Comparison of ENCODE assay signal across 8 mouse cellular contexts in genomic region chr8:71370711-71371235, GRCm38 (mm10). TPM values are rescaled to one million over a fixed set of nuclear protein-coding genes. Genes with fewer than 3 reads are reported as not detected.
DNase-seq lines count a peak whose midpoint lies in the region; ATAC-seq and TF ChIP-seq lines count a peak whose summit lies in the region.

No protein-coding gene starts in this region.

- H3K9ac ChIP-seq in lung, embryonic 14.5 days, result peak overlapping the region; percentile 39; the same call in 1 of the 2 replicates
- peak overlapping the region; percentile 77; the same call in 1 of the 2 replicates for H3K9ac ChIP-seq in hindbrain, embryonic 16.5 days (ENCODE audit: low read depth, low read length)
- peak overlapping the region; percentile 73 for H3K9ac ChIP-seq in neural tube, embryonic 13.5 days

- WGBS in lung, embryonic 14.5 days, result 19% methylated on average over 5 of the region's 5 CpGs
- WGBS in hindbrain, embryonic 16.5 days, result 23% methylated on average over 5 of the region's 5 CpGs
- 15% methylated on average over 5 of the region's 5 CpGs for WGBS in neural tube, embryonic 13.5 days

- H3K4me1 ChIP-seq in lung, embryonic 14.5 days (ENCODE audit: insufficient read depth), result 0 out of 2 replicates have a peak, but pooled peaks cover 4% of the 10 kb centered on the region
- H3K4me1 ChIP-seq in cortical plate, adult 2 months (ENCODE audit: control insufficient read depth, insufficient read depth, low read length), result no peaks in the 10 kb centered on the region; the same call in 1 of the 2 replicates
- peaks cover 16% of the 10 kb centered on the region for H3K4me1 ChIP-seq in hindbrain, embryonic 16.5 days (ENCODE audit: control insufficient read depth, insufficient read depth, low read depth, low read length)
- H3K4me1 ChIP-seq in neural tube, embryonic 13.5 days (replicated peaks), result peaks cover 44% of the 10 kb centered on the region

- H3K4me3 ChIP-seq in lung, embryonic 14.5 days (ENCODE audit: low read depth, low read length), result peak overlapping the region; percentile 63
- peak overlapping the region; percentile 61 for H3K4me3 ChIP-seq in cortical plate, adult 2 months (ENCODE audit: insufficient read depth, low read length)
- peak overlapping the region; percentile 77 for H3K4me3 ChIP-seq in hindbrain, embryonic 16.5 days (ENCODE audit: low read length)
- H3K4me3 ChIP-seq in neural tube, embryonic 13.5 days, result peak overlapping the region; percentile 72

- no peak for TF ChIP-seq POLR2A in cortical plate, adult 2 months (IDR thresholded peaks at IDR 0.05; ENCODE audit: extremely low read depth, insufficient read depth, low read length)

- H3K36me3 ChIP-seq in lung, embryonic 14.5 days (ENCODE audit: insufficient read depth), result peaks cover 51% of the 10 kb centered on the region
- H3K36me3 ChIP-seq in hindbrain, embryonic 16.5 days (ENCODE audit: control insufficient read depth, insufficient read depth, low read length), result peaks cover 19% of the 10 kb centered on the region
- H3K36me3 ChIP-seq in neural tube, embryonic 13.5 days, result peaks cover 37% of the 10 kb centered on the region

- no peak for TF ChIP-seq CTCF in lung, embryonic 14.5 days (IDR thresholded peaks at IDR 0.05; ENCODE audit: low read depth)
- TF ChIP-seq CTCF in cortical plate, adult 2 months (IDR thresholded peaks at IDR 0.05; ENCODE audit: extremely low read depth, insufficient read depth, low read length), result no peak

- DNase-seq in lung, embryonic 14.5 days, result no peak
- DNase-seq in lung, postnatal 14 days, result no peak
- DNase-seq in spleen, adult 18-20 months, result no peak
- no peak for DNase-seq in left cerebral cortex, postnatal 25 days (ENCODE audit: low spot score in 2 of 2)
- DNase-seq in kidney, postnatal 10 days, result no peak

- intact Hi-C loops in left cerebral cortex, postnatal 25 days (cut with DNase I), result loop anchor here (2.0 kb wide), 1 partner anchor 26 kb away; the partner anchor contains the start of gene Babam1

- ATAC-seq in lung, embryonic 14.5 days (ENCODE audit: insufficient read depth), result no peak
- ATAC-seq in hindbrain, embryonic 16.5 days, result no peak
- ATAC-seq in neural tube, embryonic 13.5 days (ENCODE audit: low read depth), result no peak

- peak overlapping the region; percentile 62 for H3K4me2 ChIP-seq in lung, embryonic 14.5 days
- peak overlapping the region; percentile 64 for H3K4me2 ChIP-seq in hindbrain, embryonic 16.5 days (ENCODE audit: low read length)
- peak overlapping the region; percentile 55 for H3K4me2 ChIP-seq in neural tube, embryonic 13.5 days

- no peaks in the 10 kb centered on the region for H3K9me3 ChIP-seq in lung, embryonic 14.5 days (ENCODE audit: low read depth, low read length)
- no peaks in the 10 kb centered on the region for H3K9me3 ChIP-seq in hindbrain, embryonic 16.5 days (ENCODE audit: control insufficient read depth, low read length)
- no peaks in the 10 kb centered on the region for H3K9me3 ChIP-seq in neural tube, embryonic 13.5 days

- no peaks in the 10 kb centered on the region for H3K27me3 ChIP-seq in lung, embryonic 14.5 days (ENCODE audit: insufficient read depth, low read length)
- no peaks in the 10 kb centered on the region for H3K27me3 ChIP-seq in hindbrain, embryonic 16.5 days (replicated peaks; ENCODE audit: control insufficient read depth, insufficient read depth, low read length)
- H3K27me3 ChIP-seq in neural tube, embryonic 13.5 days, result no peaks in the 10 kb centered on the region

- H3K27ac ChIP-seq in lung, embryonic 14.5 days (ENCODE audit: low read depth), result no peak overlapping the region
- no peak overlapping the region for H3K27ac ChIP-seq in cortical plate, adult 2 months (ENCODE audit: insufficient read depth, low read length)
- H3K27ac ChIP-seq in hindbrain, embryonic 16.5 days (ENCODE audit: low read depth, low read length), result peak overlapping the region; percentile 89; the same call in 1 of the 2 replicates
- peak overlapping the region; percentile 88 for H3K27ac ChIP-seq in neural tube, embryonic 13.5 days (replicated peaks)

RNA-seq across cellular contexts. Expression of gene Ocel1, which starts 0.3 kb away (rescaled TPM):
- 4.0 and 5.0 TPM in 2 replicates for polyA plus RNA-seq in lung, embryonic 14.5 days (2014; fragmentation: Nextera tagmentation; extraction: Ambion mirVana)
- 13.5 and 13.6 TPM in 2 replicates for polyA plus RNA-seq in cortical plate, adult 2 months (2012; rRNA removed)
- 5.5 and 6.3 TPM in 2 replicates for polyA plus RNA-seq in hindbrain, embryonic 16.5 days (2015; fragmentation: Nextera tagmentation; extraction: Ambion mirVana)
- polyA plus RNA-seq in neural tube, embryonic 13.5 days (2015; fragmentation: Nextera tagmentation; extraction: Ambion mirVana), result 4.3 and 6.0 TPM in 2 replicates
- total RNA-seq in left cerebral cortex, postnatal 25 days (2021), result 10 to 100 TPM; 14.8 to 18.6 TPM

RNA-seq across cellular contexts. Expression of gene Use1, which starts 4.1 kb away (rescaled TPM):
- polyA plus RNA-seq in lung, embryonic 14.5 days (2014; fragmentation: Nextera tagmentation; extraction: Ambion mirVana), result 83.2 and 85.6 TPM in 2 replicates
- 181 and 187 TPM in 2 replicates for polyA plus RNA-seq in cortical plate, adult 2 months (2012; rRNA removed)
- polyA plus RNA-seq in hindbrain, embryonic 16.5 days (2015; fragmentation: Nextera tagmentation; extraction: Ambion mirVana), result 115 and 120 TPM in 2 replicates
- 109 and 111 TPM in 2 replicates for polyA plus RNA-seq in neural tube, embryonic 13.5 days (2015; fragmentation: Nextera tagmentation; extraction: Ambion mirVana)
- 100 to 1,000 TPM in 1 of 2 experiments, 10 to 100 TPM in 1; 95.9 to 102 TPM for total RNA-seq in left cerebral cortex, postnatal 25 days (2021)

RNA-seq across cellular contexts. Expression of gene Nr2f6, which starts 11.0 kb away (rescaled TPM):
- polyA plus RNA-seq in lung, embryonic 14.5 days (2014; fragmentation: Nextera tagmentation; extraction: Ambion mirVana), result 94.7 and 102 TPM in 2 replicates
- polyA plus RNA-seq in cortical plate, adult 2 months (2012; rRNA removed), result 38.9 and 40.8 TPM in 2 replicates
- polyA plus RNA-seq in hindbrain, embryonic 16.5 days (2015; fragmentation: Nextera tagmentation; extraction: Ambion mirVana), result 20.7 and 23.6 TPM in 2 replicates
- 27.9 and 30.3 TPM in 2 replicates for polyA plus RNA-seq in neural tube, embryonic 13.5 days (2015; fragmentation: Nextera tagmentation; extraction: Ambion mirVana)
- 10 to 100 TPM; 37.6 to 43.0 TPM for total RNA-seq in left cerebral cortex, postnatal 25 days (2021)

RNA-seq across cellular contexts. Expression of gene Ushbp1, which starts 24.8 kb away (rescaled TPM):
- 20.5 and 20.6 TPM in 2 replicates for polyA plus RNA-seq in lung, embryonic 14.5 days (2014; fragmentation: Nextera tagmentation; extraction: Ambion mirVana)
- 9.0 and 10.9 TPM in 2 replicates for polyA plus RNA-seq in cortical plate, adult 2 months (2012; rRNA removed)
- 7.3 and 9.5 TPM in 2 replicates for polyA plus RNA-seq in hindbrain, embryonic 16.5 days (2015; fragmentation: Nextera tagmentation; extraction: Ambion mirVana)
- 6.1 and 7.3 TPM in 2 replicates for polyA plus RNA-seq in neural tube, embryonic 13.5 days (2015; fragmentation: Nextera tagmentation; extraction: Ambion mirVana)
- 1 to 10 TPM; 4.9 to 5.0 TPM for total RNA-seq in left cerebral cortex, postnatal 25 days (2021)

RNA-seq across cellular contexts. Expression of gene Babam1, which starts 25.9 kb away (rescaled TPM):
- polyA plus RNA-seq in lung, embryonic 14.5 days (2014; fragmentation: Nextera tagmentation; extraction: Ambion mirVana), result 108 and 114 TPM in 2 replicates
- 132 and 137 TPM in 2 replicates for polyA plus RNA-seq in cortical plate, adult 2 months (2012; rRNA removed)
- 97.3 and 101 TPM in 2 replicates for polyA plus RNA-seq in hindbrain, embryonic 16.5 days (2015; fragmentation: Nextera tagmentation; extraction: Ambion mirVana)
- polyA plus RNA-seq in neural tube, embryonic 13.5 days (2015; fragmentation: Nextera tagmentation; extraction: Ambion mirVana), result 96.0 and 96.6 TPM in 2 replicates
- 100 to 1,000 TPM; 111 to 117 TPM for total RNA-seq in left cerebral cortex, postnatal 25 days (2021)

Comparison
In these comparisons a context has a peak if more than half of its experiments do, and no peak if none do; other contexts are left out.
1. H3K27ac ChIP-seq: peak in hindbrain, embryonic 16.5 days (single experiment) and neural tube, embryonic 13.5 days (single experiment); none in lung, embryonic 14.5 days (single experiment) and cortical plate, adult 2 months (single experiment).
2. Peak in every context shown above with its lines, with median percentiles within 50 percentile points of each other: H3K4me2 ChIP-seq, H3K4me3 ChIP-seq and H3K9ac ChIP-seq.